Mouse (Mus musculus): ENCODE results near the gene Hoxa10. TPM values are rescaled to one million over a fixed set of nuclear protein-coding genes. Genes with fewer than 3 reads are reported as not detected.

Hoxa10 gene
- polyA plus RNA-seq, 1 experiment from 2014 or later = 0.40 TPM

GRCm38 (mm10) chr6:52261751-52262462 lies 21.3 kb upstream of the Hoxa10 start:
- no peak for ATAC-seq (ENCODE audit: low FRiP score, low read depth)
- H3K4me3 ChIP-seq = no peak overlapping the region
- H3K36me3 ChIP-seq = no peaks in the 10 kb centered on the region
- no peak overlapping the region for H3K4me2 ChIP-seq
- H3K27me3 ChIP-seq = peaks cover 81% of the 10 kb centered on the region
- no peak overlapping the region for H3K27ac ChIP-seq (replicated peaks)
- H3K4me1 ChIP-seq (replicated peaks) = peaks cover 14% of the 10 kb centered on the region
- H3K9ac ChIP-seq = no peak overlapping the region
- H3K9me3 ChIP-seq = no peaks in the 10 kb centered on the region
- 4% methylated on average over 9 of the region's 9 CpGs for WGBS

- under 1% methylated on average over 50 of the region's 72 CpGs for WGBS
- Histone ChIP-seq H3K27me3 (peaks cover 82% of the 10 kb centered on the region), H3K4me1 (replicated peaks) (peaks cover 14% of the 10 kb centered on the region), H3K27ac (replicated peaks) (no peak within 1 kb of the TSS), H3K9ac (no peak within 1 kb of the TSS), H3K4me2 (peak within 1 kb of the TSS; percentile 44), H3K36me3 (no peaks in the 10 kb centered on the region), H3K4me3 (peak within 1 kb of the TSS; percentile 17), H3K9me3 (no peaks in the 10 kb centered on the region)
- ATAC-seq (ENCODE audit: low FRiP score, low read depth) = no peak
These were observed 20.3 kb upstream of the Hoxa10 start, which contains the start of gene Hoxa13 for GRCm38 (mm10) chr6:52260654-52261575. Gene Hoxa13, minus strand, starts transcription at chr6:52260880.

GRCm38 (mm10) chr6:52259811-52260261 lies 19.2 kb upstream of the Hoxa10 start:
- peaks cover 14% of the 10 kb centered on the region for H3K4me1 ChIP-seq (replicated peaks)
- peaks cover 80% of the 10 kb centered on the region for H3K27me3 ChIP-seq
- H3K4me2 ChIP-seq = peak overlapping the region; percentile 44
- under 1% methylated on average over 39 of the region's 39 CpGs for WGBS
- H3K36me3 ChIP-seq = no peaks in the 10 kb centered on the region
- H3K9me3 ChIP-seq = no peaks in the 10 kb centered on the region
- H3K27ac ChIP-seq (replicated peaks) = no peak overlapping the region
- ATAC-seq (ENCODE audit: low FRiP score, low read depth) = no peak
- no peak overlapping the region for H3K9ac ChIP-seq
- H3K4me3 ChIP-seq = no peak overlapping the region

GRCm38 (mm10) chr6:52259081-52259790 lies 18.6 kb upstream of the Hoxa10 start:
- H3K4me2 ChIP-seq = no peak overlapping the region
- no peak overlapping the region for H3K4me3 ChIP-seq
- no peak overlapping the region for H3K9ac ChIP-seq
- ATAC-seq (ENCODE audit: low FRiP score, low read depth) = no peak
- H3K36me3 ChIP-seq = no peaks in the 10 kb centered on the region
- no peaks in the 10 kb centered on the region for H3K9me3 ChIP-seq
- H3K27ac ChIP-seq (replicated peaks) = no peak overlapping the region
- H3K4me1 ChIP-seq (replicated peaks) = peaks cover 14% of the 10 kb centered on the region
- WGBS = 2% methylated on average over 25 of the region's 25 CpGs
- peaks cover 77% of the 10 kb centered on the region for H3K27me3 ChIP-seq

DNA sequence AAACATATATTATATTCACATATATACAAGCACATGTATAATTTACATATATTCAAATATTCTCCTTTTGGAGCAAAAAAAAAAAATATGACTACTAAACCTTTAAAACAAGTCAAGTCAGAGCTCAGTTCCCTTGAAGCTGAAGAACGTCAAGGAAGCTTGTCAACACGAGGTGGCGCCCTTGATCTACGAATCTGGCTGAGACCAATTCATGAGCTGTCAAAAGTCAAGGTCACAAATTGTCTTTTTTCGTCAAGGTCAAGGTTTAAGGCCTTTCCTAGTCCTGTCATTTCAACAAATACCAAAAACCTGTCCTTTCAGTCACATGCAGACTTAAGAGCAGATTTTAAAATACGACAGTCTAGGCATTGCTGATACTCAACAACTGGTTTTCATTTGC lies 16.3 kb upstream of the Hoxa10 start:
- Histone ChIP-seq H3K4me3 (no peak overlapping the region), H3K4me2 (no peak overlapping the region), H3K9ac (no peak overlapping the region), H3K9me3 (no peaks in the 10 kb centered on the region), H3K36me3 (no peaks in the 10 kb centered on the region), H3K27me3 (peaks cover 74% of the 10 kb centered on the region), H3K27ac (replicated peaks) (no peak overlapping the region), H3K4me1 (replicated peaks) (peaks cover 14% of the 10 kb centered on the region)
- 0% methylated on average over 6 of the region's 6 CpGs for WGBS
- ATAC-seq (ENCODE audit: low FRiP score, low read depth) = no peak

GRCm38 (mm10) chr6:52253511-52254500 lies 13.2 kb upstream of the Hoxa10 start:
- H3K9ac ChIP-seq = no peak overlapping the region
- ATAC-seq (ENCODE audit: low FRiP score, low read depth) = no peak
- H3K4me2 ChIP-seq = no peak overlapping the region
- H3K36me3 ChIP-seq = no peaks in the 10 kb centered on the region
- H3K9me3 ChIP-seq = no peaks in the 10 kb centered on the region
- under 1% methylated on average over 59 of the region's 59 CpGs for WGBS
- H3K4me1 ChIP-seq (replicated peaks) = no peaks in the 10 kb centered on the region
- H3K27ac ChIP-seq (replicated peaks) = no peak overlapping the region
- H3K27me3 ChIP-seq = peaks cover 85% of the 10 kb centered on the region
- no peak overlapping the region for H3K4me3 ChIP-seq

DNA sequence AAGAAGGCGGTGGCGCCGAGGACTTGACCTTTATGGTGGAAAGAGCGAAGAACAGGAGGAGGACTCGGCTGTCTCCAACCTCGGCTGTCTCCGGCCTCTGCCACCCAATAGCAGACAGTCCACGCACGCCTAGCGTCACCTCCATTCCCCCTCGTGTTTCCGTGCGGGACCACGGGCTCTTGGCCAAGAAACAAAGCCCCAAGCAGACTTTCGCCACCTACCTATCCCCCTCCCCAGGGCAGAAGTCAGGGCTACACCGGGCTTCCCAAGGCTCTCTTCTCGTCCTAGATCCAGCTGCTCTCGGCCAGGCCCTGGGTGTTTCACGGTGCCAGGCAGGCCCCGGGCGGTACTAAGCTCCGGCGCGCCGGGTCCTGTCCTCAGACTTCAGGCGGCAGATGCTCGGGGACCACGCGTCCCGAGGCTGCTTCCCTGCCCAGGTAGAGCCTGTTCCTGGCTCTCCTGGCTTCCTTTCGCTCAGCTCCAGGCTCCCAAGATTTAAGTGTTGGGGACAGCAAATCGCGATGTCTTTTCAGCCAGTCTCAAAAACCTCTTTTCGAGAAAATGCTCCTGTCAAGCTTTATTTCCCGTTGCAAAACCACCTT lies 12.2 kb upstream of the Hoxa10 start:
- Histone ChIP-seq H3K27me3 (peaks cover 85% of the 10 kb centered on the region), H3K4me2 (no peak overlapping the region)
- ATAC-seq (ENCODE audit: low FRiP score, low read depth) = no peak

GRCm38 (mm10) chr6:52252016-52252774 lies 11.5 kb upstream of the Hoxa10 start:
- WGBS = under 1% methylated on average over 24 of the region's 24 CpGs
- no peak overlapping the region for H3K4me3 ChIP-seq

More for the DNA sequence above, 12.2 kb upstream of the Hoxa10 start:
- no peak overlapping the region for H3K9ac ChIP-seq
- WGBS = under 1% methylated on average over 35 of the region's 35 CpGs
- no peaks in the 10 kb centered on the region for H3K9me3 ChIP-seq
- H3K4me1 ChIP-seq (replicated peaks) = no peaks in the 10 kb centered on the region
- H3K4me3 ChIP-seq = no peak overlapping the region
- H3K36me3 ChIP-seq = no peaks in the 10 kb centered on the region
- no peak overlapping the region for H3K27ac ChIP-seq (replicated peaks)

DNA sequence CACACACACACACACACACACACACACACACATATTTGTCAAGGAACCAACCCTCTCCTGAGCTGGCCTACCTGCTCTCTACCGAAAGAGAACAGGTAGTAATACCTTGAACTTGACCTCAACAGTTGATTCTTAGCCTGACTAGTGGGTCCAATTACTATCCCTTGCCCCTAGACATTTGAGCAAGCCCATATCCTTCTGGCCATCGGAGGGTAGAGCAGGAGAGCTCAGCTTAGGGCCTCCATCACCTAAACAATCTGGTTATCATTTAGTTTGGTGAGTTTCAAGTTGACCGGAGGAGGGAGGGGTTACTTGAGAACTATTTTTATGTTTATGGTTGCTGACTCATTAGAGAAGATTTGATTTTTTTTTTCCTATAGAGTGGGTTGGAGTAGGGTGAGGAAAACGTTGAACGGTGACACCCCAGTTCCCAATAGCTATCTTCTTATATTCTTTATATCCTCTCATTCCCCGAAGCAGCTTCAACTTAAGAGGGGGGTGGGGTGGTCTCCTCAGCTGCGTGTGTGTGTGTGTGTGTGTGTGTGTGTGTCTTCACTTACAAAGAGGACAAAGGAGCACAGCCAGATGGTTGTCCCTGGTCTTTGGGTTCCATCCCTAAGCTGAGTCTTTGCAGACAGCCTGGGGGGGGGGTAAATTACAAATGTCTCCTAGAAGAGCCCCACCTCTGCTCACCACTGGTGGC lies 10.7 kb upstream of the Hoxa10 start:
- Histone ChIP-seq H3K9me3 (no peaks in the 10 kb centered on the region), H3K4me3 (no peak overlapping the region), H3K27ac (replicated peaks) (no peak overlapping the region), H3K27me3 (peaks cover 86% of the 10 kb centered on the region), H3K4me2 (no peak overlapping the region), H3K4me1 (replicated peaks) (no peaks in the 10 kb centered on the region), H3K9ac (no peak overlapping the region), H3K36me3 (no peaks in the 10 kb centered on the region)
- 10% methylated on average over 7 of the region's 7 CpGs for WGBS
- no peak for ATAC-seq (ENCODE audit: low FRiP score, low read depth)

More at GRCm38 (mm10) chr6:52252016-52252774, 11.5 kb upstream of the Hoxa10 start:
- Histone ChIP-seq H3K4me2 (no peak overlapping the region), H3K27ac (replicated peaks) (no peak overlapping the region), H3K36me3 (no peaks in the 10 kb centered on the region), H3K4me1 (replicated peaks) (no peaks in the 10 kb centered on the region), H3K9ac (no peak overlapping the region), H3K27me3 (peaks cover 85% of the 10 kb centered on the region), H3K9me3 (no peaks in the 10 kb centered on the region)
- no peak for ATAC-seq (ENCODE audit: low FRiP score, low read depth)

- Histone ChIP-seq H3K4me2 (no peak overlapping the region), H3K4me1 (replicated peaks) (no peaks in the 10 kb centered on the region), H3K4me3 (no peak overlapping the region), H3K27me3 (peaks cover 86% of the 10 kb centered on the region), H3K9me3 (no peaks in the 10 kb centered on the region), H3K27ac (replicated peaks) (no peak overlapping the region), H3K9ac (no peak overlapping the region), H3K36me3 (no peaks in the 10 kb centered on the region)
- ATAC-seq (ENCODE audit: low FRiP score, low read depth) = no peak
- WGBS = 2% methylated on average over 4 of the region's 4 CpGs
These were observed 9.2 kb upstream of the Hoxa10 start for GRCm38 (mm10) chr6:52249826-52250225.
